Mouse (Mus musculus) cerebellum, postnatal 25 days (tissue): ENCODE data around the gene Tbx2.

ENCODE experiments used
- DNase-seq, 2 experiments: peaks; one replicate each; pipeline ENCODE4 v3.0.0; 2021; ENCODE audit warnings: mixed read lengths in 2 of 2

The Tbx2 gene

GRCm38 (mm10) chr11:85832231-85832924 is at the start of gene Tbx2:
Gene Tbx2, plus strand, starts transcription at chr11:85832551.
- no peak for DNase-seq

- no peak for DNase-seq
Measured at GRCm38 (mm10) chr11:85786113-85786718, 46.1 kb upstream of the Tbx2 start.

GRCm38 (mm10) chr11:85789750-85790149 is 42.6 kb upstream of the Tbx2 start:
- DNase-seq, result no peak

- DNase-seq, result no peak
Measured at GRCm38 (mm10) chr11:85790267-85790666, 42.1 kb upstream of the Tbx2 start.

- DNase-seq, result no peak
Measured at GRCm38 (mm10) chr11:85791212-85791611, 41.1 kb upstream of the Tbx2 start.

- DNase-seq, result no peak
Measured at GRCm38 (mm10) chr11:85792534-85793215, 39.7 kb upstream of the Tbx2 start.

GRCm38 (mm10) chr11:85799456-85799855 is 32.9 kb upstream of the Tbx2 start:
- no peak for DNase-seq

GRCm38 (mm10) chr11:85799856-85800255 is 32.5 kb upstream of the Tbx2 start:
- no peak for DNase-seq

- DNase-seq, result no peak
Measured at GRCm38 (mm10) chr11:85800380-85800779, 32.0 kb upstream of the Tbx2 start.

GRCm38 (mm10) chr11:85804048-85804447 is 28.3 kb upstream of the Tbx2 start:
- DNase-seq, result no peak

GRCm38 (mm10) chr11:85805779-85806178 is 26.6 kb upstream of the Tbx2 start:
- DNase-seq, result no peak

GRCm38 (mm10) chr11:85807353-85807752 is 25.0 kb upstream of the Tbx2 start:
- DNase-seq, result no peak

GRCm38 (mm10) chr11:85811229-85811628 is 21.1 kb upstream of the Tbx2 start:
- no peak for DNase-seq

- no peak for DNase-seq
Measured at GRCm38 (mm10) chr11:85811676-85812075, 20.7 kb upstream of the Tbx2 start.

- no peak for DNase-seq
Measured at GRCm38 (mm10) chr11:85812201-85812966, 20.0 kb upstream of the Tbx2 start.

GRCm38 (mm10) chr11:85814678-85815077 is 17.7 kb upstream of the Tbx2 start:
- no peak for DNase-seq

GRCm38 (mm10) chr11:85816471-85816870 is 15.9 kb upstream of the Tbx2 start:
- no peak for DNase-seq

GRCm38 (mm10) chr11:85818401-85818800 is 13.9 kb upstream of the Tbx2 start:
- no peak for DNase-seq

GRCm38 (mm10) chr11:85820959-85821358 is 11.4 kb upstream of the Tbx2 start:
- no peak for DNase-seq

- DNase-seq, result no peak
Measured at GRCm38 (mm10) chr11:85821659-85822058, 10.7 kb upstream of the Tbx2 start.

- DNase-seq, result peak; percentile 63 to 81
Measured at GRCm38 (mm10) chr11:85823181-85823580, 9.2 kb upstream of the Tbx2 start.

- no peak for DNase-seq
Measured at GRCm38 (mm10) chr11:85823794-85824193, 8.6 kb upstream of the Tbx2 start.

GRCm38 (mm10) chr11:85825031-85825430 is 7.3 kb upstream of the Tbx2 start:
- no peak for DNase-seq
